Mouse (Mus musculus): Measurements from ENCODE around the gene Tbxas1. TPM values are rescaled to one million over a fixed set of nuclear protein-coding genes. Genes with fewer than 3 reads are reported as not detected.

Tbxas1 gene
- polyA plus RNA-seq, 1 experiment from 2014 or later: 1.8 TPM

DNA sequence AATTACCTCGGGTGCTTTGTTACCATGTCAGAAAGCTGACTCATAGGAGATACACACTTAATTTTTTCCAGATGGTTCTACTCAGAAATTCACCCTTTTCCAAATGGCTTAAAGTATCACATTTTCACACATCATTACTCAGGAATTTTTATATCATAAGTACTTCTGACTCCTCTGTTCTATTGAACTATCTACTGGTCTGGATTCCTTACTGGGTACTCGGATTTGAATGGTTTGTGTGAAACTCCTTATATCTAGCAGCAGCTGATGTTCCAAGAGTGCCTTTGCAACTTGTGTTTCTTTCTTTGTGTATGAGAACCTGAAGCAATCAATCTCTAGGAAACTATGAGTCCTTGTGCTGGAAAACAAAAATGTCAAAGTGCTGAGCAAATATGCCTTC lies 81.4 kb downstream of the Tbxas1 start:
- Histone ChIP-seq H3K27me3 (no peaks in the 10 kb centered on the region), H3K4me2 (replicated peaks) (no peak overlapping the region), H3K9ac (replicated peaks) (no peak overlapping the region), H3K4me3 (no peak overlapping the region), H3K9me3 (no peaks in the 10 kb centered on the region), H3K36me3 (no peaks in the 10 kb centered on the region), H3K27ac (replicated peaks) (no peak overlapping the region), H3K4me1 (0 out of 2 replicates have a peak, but pooled peaks cover 4% of the 10 kb centered on the region)
- WGBS: 87% methylated on average over 2 of the region's 2 CpGs
- no peak for ATAC-seq (replicated peaks)

GRCm38 (mm10) chr6:38957246-38957645 lies 82.0 kb downstream of the Tbxas1 start:
- H3K9ac ChIP-seq (replicated peaks): no peak overlapping the region
- no peaks in the 10 kb centered on the region for H3K27me3 ChIP-seq
- 0 out of 2 replicates have a peak, but pooled peaks cover 4% of the 10 kb centered on the region for H3K4me1 ChIP-seq
- 79% methylated on average over 5 of the region's 5 CpGs for WGBS
- no peak overlapping the region for H3K4me3 ChIP-seq
- no peak for ATAC-seq (replicated peaks)
- no peak overlapping the region for H3K27ac ChIP-seq (replicated peaks)
- no peaks in the 10 kb centered on the region for H3K9me3 ChIP-seq
- no peaks in the 10 kb centered on the region for H3K36me3 ChIP-seq
- H3K4me2 ChIP-seq (replicated peaks): no peak overlapping the region

DNA sequence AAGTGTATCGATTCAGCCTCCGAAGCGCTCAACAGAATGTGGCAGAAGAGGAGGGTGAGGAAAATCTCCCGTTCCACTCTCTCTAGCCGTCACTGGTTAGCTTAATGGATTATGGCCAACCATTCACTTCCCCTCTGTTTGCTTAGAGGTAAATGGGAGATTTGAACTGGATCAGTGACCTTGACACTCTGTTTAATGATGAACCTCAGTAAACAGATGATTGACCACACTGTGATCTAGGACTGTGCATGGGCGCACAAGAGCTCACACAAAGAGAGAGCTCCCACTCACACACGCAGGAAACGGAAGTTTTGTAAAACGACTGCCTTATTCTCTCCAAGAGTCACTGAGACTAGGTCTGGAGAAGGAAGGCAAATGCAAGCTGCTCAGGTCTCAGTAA lies 84.3 kb downstream of the Tbxas1 start:
- no peak overlapping the region for H3K4me2 ChIP-seq (replicated peaks)
- H3K9ac ChIP-seq (replicated peaks): no peak overlapping the region
- H3K27ac ChIP-seq (replicated peaks): no peak overlapping the region
- H3K9me3 ChIP-seq: no peaks in the 10 kb centered on the region
- no peaks in the 10 kb centered on the region for H3K27me3 ChIP-seq
- 86% methylated on average over 9 of the region's 9 CpGs for WGBS
- ATAC-seq (replicated peaks): no peak
- H3K4me3 ChIP-seq: no peak overlapping the region
- H3K4me1 ChIP-seq: 0 out of 2 replicates have a peak, but pooled peaks cover 4% of the 10 kb centered on the region
- H3K36me3 ChIP-seq: no peaks in the 10 kb centered on the region

DNA sequence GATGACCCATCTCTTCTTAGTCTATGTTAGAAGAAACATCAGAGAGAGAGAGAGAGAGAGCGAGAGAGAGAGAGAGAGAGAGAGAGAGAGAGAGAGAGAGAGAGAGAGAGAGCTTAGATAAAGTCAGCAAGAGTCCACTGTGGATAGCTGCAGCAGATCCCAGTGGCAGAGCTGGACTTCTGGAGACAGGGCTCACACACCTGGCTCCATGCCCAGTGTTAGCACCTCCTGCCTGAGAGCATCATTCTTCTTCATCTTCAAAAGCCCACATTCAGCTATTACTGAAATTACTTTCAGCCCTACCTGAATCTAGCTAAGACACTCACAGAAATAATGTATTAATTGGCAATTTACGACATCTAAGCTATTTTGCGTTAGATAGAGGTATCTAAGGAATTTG lies 85.2 kb downstream of the Tbxas1 start:
- ATAC-seq (replicated peaks): no peak
- no peak overlapping the region for H3K4me2 ChIP-seq (replicated peaks)
- 0 out of 2 replicates have a peak, but pooled peaks cover 4% of the 10 kb centered on the region for H3K4me1 ChIP-seq
- H3K36me3 ChIP-seq: no peaks in the 10 kb centered on the region
- no peak overlapping the region for H3K27ac ChIP-seq (replicated peaks)
- no peaks in the 10 kb centered on the region for H3K27me3 ChIP-seq
- no peaks in the 10 kb centered on the region for H3K9me3 ChIP-seq
- 75% methylated on average over 3 of the region's 3 CpGs for WGBS
- H3K4me3 ChIP-seq: no peak overlapping the region
- H3K9ac ChIP-seq (replicated peaks): no peak overlapping the region

DNA sequence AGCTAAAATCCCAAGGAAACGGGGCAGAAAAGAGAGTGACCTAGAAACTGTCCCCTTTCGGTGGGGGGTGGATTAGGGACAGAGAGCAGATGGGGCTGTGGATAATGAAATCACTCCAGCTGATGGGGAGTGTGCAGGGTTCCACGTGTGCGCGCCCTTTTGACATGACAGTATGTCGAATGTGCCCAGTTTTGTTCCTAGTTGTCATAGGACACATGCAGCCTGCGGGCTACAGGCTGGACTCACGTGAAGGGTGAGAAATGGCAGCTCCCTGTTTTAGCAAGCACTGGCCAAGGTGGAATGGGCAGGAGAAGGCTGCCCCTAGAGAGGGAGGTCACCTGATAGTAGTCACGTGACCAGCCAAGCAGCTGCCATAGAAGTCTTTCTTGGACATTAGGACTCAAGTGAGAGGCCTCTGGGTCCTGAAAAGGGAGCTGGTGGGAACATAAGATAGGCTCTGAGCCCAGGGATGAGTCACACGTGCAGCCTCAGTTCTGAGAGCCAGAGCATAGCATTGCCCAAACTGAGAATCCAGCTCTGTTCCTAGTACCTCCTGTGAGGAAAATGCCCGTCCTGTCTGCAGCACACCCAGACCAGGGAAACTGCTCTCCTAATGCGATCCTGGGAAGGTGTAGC lies 85.7 kb downstream of the Tbxas1 start:
- Histone ChIP-seq H3K4me2 (replicated peaks) (no peak overlapping the region), H3K4me1 (0 out of 2 replicates have a peak, but pooled peaks cover 4% of the 10 kb centered on the region), H3K36me3 (no peaks in the 10 kb centered on the region), H3K9ac (replicated peaks) (no peak overlapping the region), H3K9me3 (no peaks in the 10 kb centered on the region), H3K4me3 (no peak overlapping the region), H3K27me3 (no peaks in the 10 kb centered on the region), H3K27ac (replicated peaks) (no peak overlapping the region)
- WGBS: 69% methylated on average over 12 of the region's 12 CpGs
- ATAC-seq (replicated peaks): no peak

DNA sequence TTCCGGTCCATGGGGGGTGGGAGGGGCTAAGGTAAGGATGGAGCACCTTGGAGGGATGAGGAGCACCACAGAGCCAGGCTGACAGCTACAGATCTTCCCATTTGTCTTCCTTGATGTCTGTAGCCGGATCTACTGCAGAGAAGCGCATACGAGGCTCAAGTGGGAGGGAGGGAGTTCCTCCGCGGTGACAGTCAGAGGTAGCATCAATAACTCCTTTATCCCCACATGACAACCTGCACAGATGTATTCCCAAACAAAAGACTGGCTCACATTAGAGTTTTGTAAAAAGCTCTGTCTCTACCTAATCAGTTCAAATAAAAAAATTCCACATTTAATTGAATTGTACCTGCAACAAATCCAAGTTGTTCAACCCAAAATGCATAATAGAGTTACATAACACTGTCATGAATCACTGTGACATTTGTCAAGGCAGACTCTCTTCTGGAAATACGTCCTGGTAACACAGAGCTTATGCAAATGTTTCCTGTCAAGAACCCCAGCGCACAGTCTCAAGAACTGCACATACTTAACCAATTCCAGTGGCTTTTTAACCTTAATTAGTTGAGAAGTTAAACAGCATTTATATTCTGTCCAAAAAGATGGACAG lies 86.3 kb downstream of the Tbxas1 start:
- H3K27ac ChIP-seq (replicated peaks): no peak overlapping the region
- H3K36me3 ChIP-seq: no peaks in the 10 kb centered on the region
- H3K4me1 ChIP-seq: 0 out of 2 replicates have a peak, but pooled peaks cover 4% of the 10 kb centered on the region
- H3K4me3 ChIP-seq: no peak overlapping the region
- 49% methylated on average over 8 of the region's 8 CpGs for WGBS
- H3K9me3 ChIP-seq: no peaks in the 10 kb centered on the region
- H3K4me2 ChIP-seq (replicated peaks): no peak overlapping the region
- H3K27me3 ChIP-seq: no peaks in the 10 kb centered on the region
- no peak overlapping the region for H3K9ac ChIP-seq (replicated peaks)
- ATAC-seq (replicated peaks): no peak

- 96% methylated on average over 5 of the region's 5 CpGs for WGBS
- Histone ChIP-seq H3K4me3 (no peak overlapping the region), H3K4me1 (no peaks in the 10 kb centered on the region)
These were observed 91.6 kb downstream of the Tbxas1 start for GRCm38 (mm10) chr6:38966839-38967238.

GRCm38 (mm10) chr6:38967288-38967687 lies 92.1 kb downstream of the Tbxas1 start:
- Histone ChIP-seq H3K36me3 (no peaks in the 10 kb centered on the region), H3K27ac (replicated peaks) (no peak overlapping the region), H3K27me3 (no peaks in the 10 kb centered on the region), H3K9me3 (no peaks in the 10 kb centered on the region), H3K9ac (replicated peaks) (no peak overlapping the region), H3K4me3 (no peak overlapping the region), H3K4me1 (no peaks in the 10 kb centered on the region), H3K4me2 (replicated peaks) (no peak overlapping the region)
- WGBS: 87% methylated on average over 6 of the region's 6 CpGs
- no peak for ATAC-seq (replicated peaks)

More at GRCm38 (mm10) chr6:38966839-38967238, 91.6 kb downstream of the Tbxas1 start:
- H3K4me2 ChIP-seq (replicated peaks): no peak overlapping the region
- no peaks in the 10 kb centered on the region for H3K9me3 ChIP-seq
- H3K27ac ChIP-seq (replicated peaks): no peak overlapping the region
- no peaks in the 10 kb centered on the region for H3K36me3 ChIP-seq
- H3K9ac ChIP-seq (replicated peaks): no peak overlapping the region
- no peaks in the 10 kb centered on the region for H3K27me3 ChIP-seq
- ATAC-seq (replicated peaks): no peak

- H3K27ac ChIP-seq (replicated peaks): no peak overlapping the region
- H3K4me1 ChIP-seq: no peaks in the 10 kb centered on the region
- 89% methylated on average over 5 of the region's 5 CpGs for WGBS
- no peak overlapping the region for H3K4me2 ChIP-seq (replicated peaks)
- H3K27me3 ChIP-seq: no peaks in the 10 kb centered on the region
- H3K9ac ChIP-seq (replicated peaks): no peak overlapping the region
- no peaks in the 10 kb centered on the region for H3K9me3 ChIP-seq
- no peaks in the 10 kb centered on the region for H3K36me3 ChIP-seq
- no peak for ATAC-seq (replicated peaks)
- H3K4me3 ChIP-seq: no peak overlapping the region
These were observed 92.8 kb downstream of the Tbxas1 start for GRCm38 (mm10) chr6:38967988-38968387.

DNA sequence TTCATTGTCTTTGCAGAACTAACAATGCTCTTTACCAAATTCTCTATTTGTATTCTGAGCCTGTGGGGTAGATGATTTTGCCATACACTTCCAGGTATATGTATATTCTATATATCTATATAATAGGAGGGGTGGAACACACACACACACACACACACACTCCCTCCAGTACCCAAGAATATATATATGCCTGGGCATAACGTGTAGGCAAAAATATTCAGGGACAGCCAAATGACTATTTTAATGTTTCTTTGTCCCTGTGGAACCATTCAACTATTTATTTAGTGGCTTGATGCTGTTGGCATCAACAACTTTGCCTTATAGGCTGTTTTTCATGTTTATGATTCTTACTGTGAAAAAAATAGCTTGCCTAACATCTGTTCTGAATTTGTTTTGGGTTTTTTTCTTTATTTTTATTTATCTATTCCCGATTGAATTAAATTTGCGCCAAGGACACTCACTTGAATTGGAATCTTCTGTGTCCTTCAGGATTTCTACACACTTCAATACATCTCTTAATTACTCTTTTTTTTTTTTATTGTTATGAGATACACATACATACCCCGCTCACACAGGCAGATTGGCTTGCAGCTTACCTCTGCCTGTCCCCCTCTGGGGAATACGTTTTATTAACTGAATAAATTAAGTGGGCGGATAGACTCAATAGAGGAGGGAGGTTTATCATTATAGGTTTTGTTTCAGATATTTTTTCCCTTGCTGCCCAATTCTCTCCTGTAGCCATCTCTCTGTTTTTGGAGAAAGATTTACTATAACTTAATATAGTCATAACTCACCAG lies 94.9 kb downstream of the Tbxas1 start:
- WGBS: 65% methylated on average over 6 of the region's 6 CpGs
- no peak overlapping the region for H3K27ac ChIP-seq (replicated peaks)
- H3K4me3 ChIP-seq: no peak overlapping the region
- no peaks in the 10 kb centered on the region for H3K4me1 ChIP-seq
- no peaks in the 10 kb centered on the region for H3K36me3 ChIP-seq
- no peak for ATAC-seq (replicated peaks)
- no peak overlapping the region for H3K4me2 ChIP-seq (replicated peaks)
- no peaks in the 10 kb centered on the region for H3K9me3 ChIP-seq
- no peaks in the 10 kb centered on the region for H3K27me3 ChIP-seq
- H3K9ac ChIP-seq (replicated peaks): no peak overlapping the region

DNA sequence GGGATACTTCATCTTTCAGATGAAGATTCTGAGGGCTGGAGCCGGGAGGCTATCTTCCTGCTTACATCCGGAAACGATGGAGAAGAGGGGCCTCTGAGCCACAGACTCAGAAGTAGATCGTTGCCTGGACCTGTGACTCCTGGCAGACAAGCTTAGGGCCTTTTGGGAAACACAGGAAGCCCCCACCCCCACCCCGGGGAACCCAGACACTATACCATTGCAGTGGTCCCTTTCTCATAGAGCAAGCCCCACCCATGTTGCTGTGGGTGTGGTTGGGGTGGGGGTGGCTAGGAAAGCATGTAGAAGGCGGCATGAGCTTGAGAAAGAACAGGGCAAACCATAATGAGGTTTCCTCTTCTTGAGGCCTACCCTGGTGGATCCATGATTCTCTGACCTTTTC lies 95.6 kb downstream of the Tbxas1 start:
- H3K36me3 ChIP-seq: no peaks in the 10 kb centered on the region
- H3K27me3 ChIP-seq: no peaks in the 10 kb centered on the region
- no peaks in the 10 kb centered on the region for H3K9me3 ChIP-seq
- no peak overlapping the region for H3K27ac ChIP-seq (replicated peaks)
- H3K4me1 ChIP-seq: no peaks in the 10 kb centered on the region
- no peak overlapping the region for H3K4me3 ChIP-seq
- no peak overlapping the region for H3K9ac ChIP-seq (replicated peaks)
- 81% methylated on average over 6 of the region's 6 CpGs for WGBS
- ATAC-seq (replicated peaks): no peak
- H3K4me2 ChIP-seq (replicated peaks): no peak overlapping the region

GRCm38 (mm10) chr6:38972826-38973225 lies 97.6 kb downstream of the Tbxas1 start:
- Histone ChIP-seq H3K4me1 (no peaks in the 10 kb centered on the region), H3K4me2 (replicated peaks) (no peak overlapping the region), H3K27me3 (no peaks in the 10 kb centered on the region), H3K27ac (replicated peaks) (no peak overlapping the region), H3K9ac (replicated peaks) (no peak overlapping the region), H3K9me3 (no peaks in the 10 kb centered on the region), H3K4me3 (no peak overlapping the region), H3K36me3 (no peaks in the 10 kb centered on the region)
- no peak for ATAC-seq (replicated peaks)
- 42% methylated on average over 1 of the region's 1 CpGs for WGBS

Measured in forebrain, embryonic 15.5 days (tissue).